Mouse (Mus musculus): ENCODE results near the gene Zfp786. TPM values are rescaled to one million over a fixed set of nuclear protein-coding genes. Genes with fewer than 3 reads are reported as not detected.

Zfp786 gene
- polyA plus RNA-seq, 1 experiment from 2014 or later: 1.1 TPM

DNA sequence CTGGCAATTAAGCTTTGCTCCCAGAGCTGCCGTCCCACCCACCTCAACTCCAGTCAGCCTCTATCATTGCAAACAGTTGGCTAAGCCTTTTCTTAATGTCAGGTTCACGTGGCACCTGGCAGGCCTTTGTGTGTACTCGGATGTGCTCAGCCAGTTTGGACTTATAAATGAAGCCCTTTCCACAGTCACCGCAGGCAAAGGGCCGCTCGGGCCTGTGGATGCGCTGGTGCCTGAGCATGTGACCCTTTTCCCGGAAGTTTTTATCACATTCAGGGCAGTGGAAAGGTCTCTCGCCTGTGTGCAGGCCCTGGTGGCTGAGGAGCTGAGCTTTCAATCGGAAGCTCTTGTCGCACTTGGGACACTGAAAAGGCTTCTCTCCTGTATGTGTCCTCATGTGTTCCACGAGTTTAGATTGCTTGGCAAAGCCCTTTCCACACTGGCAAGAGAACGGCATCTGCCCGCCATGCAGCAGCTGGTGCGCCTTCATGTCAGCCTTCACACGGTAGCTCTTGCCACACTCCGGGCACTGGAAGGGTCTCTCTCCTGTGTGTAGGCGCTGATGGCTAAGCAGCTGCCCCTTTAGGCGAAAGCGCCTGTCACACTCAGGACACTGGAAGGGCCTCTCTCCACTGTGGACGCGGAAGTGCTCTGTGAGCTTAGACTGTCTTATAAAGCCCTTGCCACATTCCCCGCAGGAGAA is 10.9 kb downstream of the Zfp786 start:
- 86% methylated on average over 23 of the region's 23 CpGs for WGBS
- Histone ChIP-seq H3K36me3 (no peaks in the 10 kb centered on the region; the same call in 1 of the 2 replicates), H3K9me3 (replicated peaks) (no peaks in the 10 kb centered on the region), H3K27ac (no peak overlapping the region), H3K4me2 (no peak overlapping the region), H3K27me3 (no peaks in the 10 kb centered on the region), H3K4me1 (replicated peaks) (no peaks in the 10 kb centered on the region), H3K9ac (no peak overlapping the region), H3K4me3 (no peak overlapping the region)
- ATAC-seq (replicated peaks; ENCODE audit: insufficient number of reproducible peaks, insufficient read depth, low FRiP score, low read depth): no peak

DNA sequence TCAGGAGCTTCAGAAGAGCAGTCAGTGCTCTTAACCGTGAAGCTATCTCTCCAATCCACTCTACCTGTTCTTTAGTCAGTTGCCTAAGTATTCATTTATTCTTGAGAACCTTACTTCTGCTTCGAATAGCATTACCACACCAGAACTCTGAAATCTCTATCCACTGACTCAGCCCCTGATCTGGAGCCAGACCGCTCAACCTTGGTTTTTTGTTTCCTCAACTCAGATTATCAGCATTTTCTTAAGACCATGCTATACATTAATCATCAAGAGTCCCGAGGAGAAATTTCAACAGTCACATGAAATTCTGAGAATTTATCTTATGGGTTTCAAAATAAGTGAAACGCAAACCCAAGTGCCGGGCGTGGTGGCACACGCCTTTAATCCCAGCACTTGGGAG is 11.9 kb downstream of the Zfp786 start:
- WGBS: 84% methylated on average over 8 of the region's 8 CpGs
- Histone ChIP-seq H3K4me1 (replicated peaks) (0 out of 2 replicates have a peak, but pooled peaks cover 3% of the 10 kb centered on the region), H3K9me3 (replicated peaks) (no peaks in the 10 kb centered on the region), H3K27ac (no peak overlapping the region), H3K27me3 (no peaks in the 10 kb centered on the region), H3K4me3 (no peak overlapping the region), H3K9ac (no peak overlapping the region), H3K36me3 (no peaks in the 10 kb centered on the region; the same call in 1 of the 2 replicates), H3K4me2 (no peak overlapping the region)
- no peak for ATAC-seq (replicated peaks; ENCODE audit: insufficient number of reproducible peaks, insufficient read depth, low FRiP score, low read depth)

DNA sequence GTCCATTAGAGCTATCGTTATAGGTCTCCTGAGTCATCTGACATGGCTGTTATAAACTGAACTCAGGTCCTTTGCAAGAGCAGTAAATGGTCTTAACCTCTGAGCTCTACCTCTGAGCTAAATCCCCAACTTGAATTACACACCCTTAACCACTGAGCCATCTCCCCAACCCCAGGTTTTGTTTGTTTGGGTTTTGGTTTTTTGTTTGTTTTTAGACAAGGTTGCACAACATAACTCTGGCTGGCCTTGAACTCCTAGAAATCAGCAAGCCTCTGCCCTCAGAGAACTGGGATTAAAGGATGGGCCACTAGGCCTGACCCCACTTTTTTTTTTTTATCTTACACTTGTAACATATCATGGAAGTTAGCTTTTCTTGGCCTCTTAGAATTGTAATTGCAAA is 14.5 kb downstream of the Zfp786 start:
- WGBS: 90% methylated on average over 1 of the region's 1 CpGs
- H3K27ac ChIP-seq: no peak overlapping the region
- H3K36me3 ChIP-seq: no peaks in the 10 kb centered on the region; the same call in 1 of the 2 replicates
- no peaks in the 10 kb centered on the region for H3K9me3 ChIP-seq (replicated peaks)
- H3K4me3 ChIP-seq: no peak overlapping the region
- no peak for ATAC-seq (replicated peaks; ENCODE audit: insufficient number of reproducible peaks, insufficient read depth, low FRiP score, low read depth)
- no peak overlapping the region for H3K4me2 ChIP-seq
- no peaks in the 10 kb centered on the region for H3K27me3 ChIP-seq
- H3K9ac ChIP-seq: no peak overlapping the region
- H3K4me1 ChIP-seq (replicated peaks): peaks cover 14% of the 10 kb centered on the region

DNA sequence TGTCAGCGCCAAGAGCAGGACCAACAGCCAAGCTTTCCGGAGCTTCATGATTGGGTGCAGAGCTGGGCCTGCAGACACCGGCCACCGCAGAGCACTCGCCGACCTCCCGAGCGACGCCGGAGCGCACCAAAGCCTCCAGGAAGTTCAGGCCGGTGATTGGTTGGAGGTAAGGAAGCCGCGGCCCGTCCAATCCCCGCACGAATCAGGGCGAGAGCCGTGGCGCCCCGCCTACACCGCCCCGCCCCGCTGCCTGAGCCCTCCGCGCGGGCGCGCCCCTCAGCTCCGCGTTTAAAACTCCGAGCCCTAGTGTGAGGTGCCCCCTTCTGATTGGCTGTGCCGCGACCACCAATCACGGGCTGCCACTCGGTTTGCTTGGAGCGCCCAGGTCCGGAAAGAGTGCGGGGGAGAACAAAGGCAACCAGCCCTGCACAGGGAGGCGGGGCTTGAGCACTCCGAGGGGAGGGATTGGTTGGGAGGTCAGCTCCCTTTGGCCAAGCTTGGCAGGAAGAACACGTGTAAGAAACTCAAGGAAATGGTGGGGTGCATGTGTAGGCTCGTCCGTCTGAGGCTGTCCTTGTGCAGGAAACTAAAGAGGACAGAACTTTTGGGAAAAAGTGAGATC is 17.3 kb downstream of the Zfp786 start, which contains the start of gene Pdia4:
Pdia4 (minus strand) TSS at position 174 of the 622 bp plus-strand sequence.
- Histone ChIP-seq H3K4me3 (peak within 1 kb of the TSS; percentile 73), H3K27ac (peak within 1 kb of the TSS; percentile 93), H3K9me3 (replicated peaks) (no peaks in the 10 kb centered on the region), H3K4me1 (replicated peaks) (peaks cover 25% of the 10 kb centered on the region), H3K27me3 (no peaks in the 10 kb centered on the region), H3K4me2 (peak within 1 kb of the TSS; percentile 71), H3K9ac (peak within 1 kb of the TSS; percentile 80), H3K36me3 (no peaks in the 10 kb centered on the region)
- ATAC-seq (replicated peaks; ENCODE audit: insufficient number of reproducible peaks, insufficient read depth, low FRiP score, low read depth): peak; percentile 99
- under 1% methylated on average over 44 of the region's 44 CpGs for WGBS

DNA sequence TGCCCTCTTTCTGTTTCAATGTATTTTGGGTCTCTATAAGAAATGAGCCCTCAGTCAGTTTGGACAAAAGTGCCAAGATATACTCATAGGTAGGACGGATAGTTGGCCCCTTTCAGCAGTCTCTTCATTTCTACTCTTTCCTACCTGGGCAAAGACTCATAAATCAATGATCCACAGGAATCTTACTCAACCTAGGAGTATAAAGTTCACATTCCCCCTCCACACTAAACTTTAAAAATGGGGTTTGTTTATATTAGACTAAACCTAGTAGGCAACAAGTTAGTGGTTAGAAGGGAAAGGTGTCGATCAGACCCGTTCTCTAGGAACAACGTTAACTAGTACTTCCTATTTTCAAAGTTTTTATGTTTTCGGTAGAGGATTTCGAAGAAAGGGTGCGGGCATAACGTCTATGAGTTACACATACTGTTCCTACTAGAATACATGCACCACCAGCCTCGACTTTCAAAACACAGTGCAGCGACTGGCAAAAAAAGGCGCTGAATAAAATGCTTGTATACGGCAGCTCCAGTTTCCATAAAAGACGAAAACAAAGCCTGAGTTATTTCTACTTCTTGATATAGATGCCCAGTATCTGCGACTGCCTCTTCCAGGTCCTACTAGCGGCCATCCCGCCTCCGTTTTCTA is 18.3 kb downstream of the Zfp786 start:
- no peak for ATAC-seq (replicated peaks; ENCODE audit: insufficient number of reproducible peaks, insufficient read depth, low FRiP score, low read depth)
- no peaks in the 10 kb centered on the region for H3K36me3 ChIP-seq
- WGBS: under 1% methylated on average over 17 of the region's 17 CpGs
- H3K4me2 ChIP-seq: peak overlapping the region; percentile 65
- no peaks in the 10 kb centered on the region for H3K27me3 ChIP-seq
- H3K4me1 ChIP-seq (replicated peaks): peaks cover 25% of the 10 kb centered on the region
- peak overlapping the region; percentile 93 for H3K27ac ChIP-seq
- peak overlapping the region; percentile 73 for H3K4me3 ChIP-seq
- peak overlapping the region; percentile 80 for H3K9ac ChIP-seq
- no peaks in the 10 kb centered on the region for H3K9me3 ChIP-seq (replicated peaks)

DNA sequence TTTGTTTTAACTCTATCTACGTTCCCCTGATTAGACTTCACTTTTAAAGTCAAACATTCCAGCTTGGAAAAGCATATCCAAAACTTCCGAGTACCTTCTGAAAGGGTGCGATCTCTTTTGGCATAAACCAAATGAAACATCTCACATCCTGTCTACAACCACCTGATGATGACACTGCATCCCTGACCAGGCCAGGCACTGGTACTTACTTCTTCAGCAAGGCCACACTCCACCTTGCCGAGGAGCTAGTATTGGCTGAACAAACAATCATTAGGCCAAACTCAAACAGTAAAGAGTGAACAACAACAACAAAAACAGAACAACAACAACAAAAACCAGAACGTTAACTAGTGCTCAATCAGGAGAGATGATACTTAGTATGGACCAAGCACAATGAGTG is 19.3 kb downstream of the Zfp786 start:
- 48% methylated on average over 5 of the region's 5 CpGs for WGBS
- Histone ChIP-seq H3K9me3 (replicated peaks) (no peaks in the 10 kb centered on the region), H3K36me3 (peaks cover 7% of the 10 kb centered on the region), H3K27ac (no peak overlapping the region), H3K4me1 (replicated peaks) (peaks cover 25% of the 10 kb centered on the region), H3K9ac (no peak overlapping the region; the same call in 1 of the 2 replicates), H3K4me2 (peak overlapping the region; percentile 65), H3K27me3 (no peaks in the 10 kb centered on the region), H3K4me3 (peak overlapping the region; percentile 73)
- no peak for ATAC-seq (replicated peaks; ENCODE audit: insufficient number of reproducible peaks, insufficient read depth, low FRiP score, low read depth)

DNA sequence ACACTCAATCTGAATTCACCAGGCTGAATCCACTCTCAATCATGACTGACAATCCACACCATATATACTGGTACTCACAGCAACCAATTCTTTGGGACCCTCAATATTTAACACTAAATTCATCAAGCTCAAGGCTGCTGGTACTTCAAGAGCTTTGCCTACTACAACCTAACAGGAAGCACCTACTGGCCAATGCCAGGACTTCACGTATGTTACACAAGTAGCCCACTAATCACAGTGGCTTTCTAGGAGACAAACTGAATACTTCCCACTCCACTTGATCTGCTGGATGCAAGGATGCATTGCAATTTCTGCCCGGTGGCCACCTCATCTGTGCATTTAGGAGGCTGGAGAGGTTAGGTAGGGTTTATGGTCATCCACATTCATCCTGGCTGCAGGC is 20.5 kb downstream of the Zfp786 start:
- peaks cover 19% of the 10 kb centered on the region for H3K36me3 ChIP-seq
- H3K4me3 ChIP-seq: no peak overlapping the region
- no peaks in the 10 kb centered on the region for H3K9me3 ChIP-seq (replicated peaks)
- no peak for ATAC-seq (replicated peaks; ENCODE audit: insufficient number of reproducible peaks, insufficient read depth, low FRiP score, low read depth)
- peaks cover 25% of the 10 kb centered on the region for H3K4me1 ChIP-seq (replicated peaks)
- no peaks in the 10 kb centered on the region for H3K27me3 ChIP-seq
- 71% methylated on average over 2 of the region's 2 CpGs for WGBS
- no peak overlapping the region for H3K9ac ChIP-seq
- H3K4me2 ChIP-seq: no peak overlapping the region
- no peak overlapping the region for H3K27ac ChIP-seq

DNA sequence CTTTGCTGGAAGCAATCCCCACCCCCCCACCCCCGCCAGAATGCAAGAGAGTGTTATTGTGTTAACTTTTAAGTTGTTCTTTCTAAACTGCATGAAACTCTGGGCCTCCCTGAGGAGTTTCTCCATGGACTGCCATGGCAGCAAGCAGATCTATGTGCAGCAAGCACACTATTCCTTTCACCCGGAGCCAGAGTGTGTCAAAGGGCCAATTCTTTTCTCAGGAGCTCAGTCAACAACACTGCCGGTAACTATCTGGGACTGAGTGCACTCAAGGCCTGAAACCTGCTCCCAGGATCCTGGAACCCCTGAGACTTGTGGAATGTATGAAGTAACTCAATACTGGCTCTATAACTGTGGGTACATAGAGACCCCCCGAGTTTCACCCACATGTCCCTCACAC is 21.6 kb downstream of the Zfp786 start:
- no peak overlapping the region for H3K9ac ChIP-seq
- peaks cover 30% of the 10 kb centered on the region for H3K36me3 ChIP-seq
- H3K27me3 ChIP-seq: no peaks in the 10 kb centered on the region
- H3K27ac ChIP-seq: no peak overlapping the region
- H3K4me1 ChIP-seq (replicated peaks): peaks cover 22% of the 10 kb centered on the region
- no peaks in the 10 kb centered on the region for H3K9me3 ChIP-seq (replicated peaks)
- 80% methylated on average over 4 of the region's 4 CpGs for WGBS
- H3K4me3 ChIP-seq: no peak overlapping the region
- no peak for ATAC-seq (replicated peaks; ENCODE audit: insufficient number of reproducible peaks, insufficient read depth, low FRiP score, low read depth)
- no peak overlapping the region for H3K4me2 ChIP-seq

DNA sequence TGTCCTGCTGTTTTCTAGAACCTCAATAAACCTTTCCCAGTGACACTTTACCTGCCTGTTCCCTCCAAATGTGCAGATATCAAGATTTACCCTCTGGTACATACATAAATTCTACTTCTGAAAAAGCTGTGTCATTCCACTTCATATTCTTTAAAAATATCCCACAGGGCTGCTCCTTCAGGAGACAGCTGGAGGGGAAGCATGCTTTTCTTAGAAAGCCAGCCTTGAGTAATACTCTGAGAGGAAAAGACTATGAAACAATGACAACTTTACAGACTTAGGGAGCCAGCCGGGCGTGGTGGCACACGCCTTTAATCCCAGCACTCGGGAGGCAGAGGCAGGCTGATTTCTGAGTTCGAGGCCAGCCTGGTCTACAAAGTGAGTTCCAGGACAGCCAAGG is 22.1 kb downstream of the Zfp786 start:
- H3K36me3 ChIP-seq: peaks cover 35% of the 10 kb centered on the region

DNA sequence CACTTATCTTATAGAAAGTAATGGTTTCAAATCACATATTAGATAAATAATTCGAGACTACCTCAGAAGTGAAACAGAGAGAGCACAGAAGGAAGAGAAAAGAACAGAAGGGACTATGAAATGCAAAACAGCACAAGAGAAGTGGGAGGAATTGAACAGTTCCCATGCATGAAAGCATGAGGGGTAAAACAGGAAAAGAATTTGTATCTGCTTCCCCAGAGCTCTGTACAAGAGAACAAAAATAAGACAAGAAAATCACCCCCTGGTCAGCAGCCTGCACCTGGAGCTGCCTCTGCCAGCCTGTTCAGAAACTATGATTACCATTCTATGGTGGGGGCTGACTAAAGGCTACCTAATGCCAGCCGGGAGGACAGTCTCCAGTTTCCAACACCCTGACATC is 23.2 kb downstream of the Zfp786 start:
- Histone ChIP-seq H3K27ac (no peak overlapping the region), H3K9ac (no peak overlapping the region), H3K4me3 (no peak overlapping the region), H3K4me1 (replicated peaks) (peaks cover 21% of the 10 kb centered on the region), H3K9me3 (replicated peaks) (no peaks in the 10 kb centered on the region), H3K36me3 (peaks cover 46% of the 10 kb centered on the region), H3K4me2 (no peak overlapping the region), H3K27me3 (no peaks in the 10 kb centered on the region)
- ATAC-seq (replicated peaks; ENCODE audit: insufficient number of reproducible peaks, insufficient read depth, low FRiP score, low read depth): no peak
- WGBS: 86% methylated on average over 2 of the region's 2 CpGs

More for the DNA sequence above, 22.1 kb downstream of the Zfp786 start:
- Histone ChIP-seq H3K4me3 (no peak overlapping the region), H3K9ac (no peak overlapping the region), H3K27me3 (no peaks in the 10 kb centered on the region), H3K4me1 (replicated peaks) (peaks cover 21% of the 10 kb centered on the region), H3K4me2 (no peak overlapping the region), H3K27ac (no peak overlapping the region), H3K9me3 (replicated peaks) (no peaks in the 10 kb centered on the region)
- WGBS: 90% methylated on average over 5 of the region's 5 CpGs
- ATAC-seq (replicated peaks; ENCODE audit: insufficient number of reproducible peaks, insufficient read depth, low FRiP score, low read depth): no peak

DNA sequence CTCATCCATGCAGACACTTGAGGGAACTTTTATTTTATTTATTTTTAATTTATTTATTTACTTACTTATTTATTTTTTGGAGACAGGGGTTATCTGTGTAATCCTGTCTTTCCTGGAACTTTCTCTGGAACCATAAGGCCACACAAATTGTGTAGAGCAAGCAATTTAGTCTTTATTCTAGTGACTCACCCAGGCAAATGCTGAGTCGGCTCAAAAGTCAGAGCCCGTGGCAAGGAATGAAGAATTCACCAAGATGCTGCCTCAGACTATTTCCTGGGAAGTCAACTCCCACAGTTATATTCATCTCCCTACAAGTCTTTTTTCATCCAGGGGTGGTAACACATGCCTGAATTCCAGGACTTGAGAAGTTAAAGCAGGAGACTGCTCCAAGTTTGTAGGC is 25.1 kb downstream of the Zfp786 start:
- no peaks in the 10 kb centered on the region for H3K27me3 ChIP-seq

More for the DNA sequence above, 25.1 kb downstream of the Zfp786 start:
- Histone ChIP-seq H3K4me2 (no peak overlapping the region), H3K36me3 (peaks cover 63% of the 10 kb centered on the region), H3K4me1 (replicated peaks) (peaks cover 5% of the 10 kb centered on the region), H3K4me3 (no peak overlapping the region), H3K9me3 (replicated peaks) (no peaks in the 10 kb centered on the region), H3K27ac (no peak overlapping the region), H3K9ac (no peak overlapping the region)
- ATAC-seq (replicated peaks; ENCODE audit: insufficient number of reproducible peaks, insufficient read depth, low FRiP score, low read depth): no peak
- WGBS: 76% methylated on average over 2 of the region's 2 CpGs
